27 mouse cellular contexts compared by ENCODE assay signal in the genomic region with DNA sequence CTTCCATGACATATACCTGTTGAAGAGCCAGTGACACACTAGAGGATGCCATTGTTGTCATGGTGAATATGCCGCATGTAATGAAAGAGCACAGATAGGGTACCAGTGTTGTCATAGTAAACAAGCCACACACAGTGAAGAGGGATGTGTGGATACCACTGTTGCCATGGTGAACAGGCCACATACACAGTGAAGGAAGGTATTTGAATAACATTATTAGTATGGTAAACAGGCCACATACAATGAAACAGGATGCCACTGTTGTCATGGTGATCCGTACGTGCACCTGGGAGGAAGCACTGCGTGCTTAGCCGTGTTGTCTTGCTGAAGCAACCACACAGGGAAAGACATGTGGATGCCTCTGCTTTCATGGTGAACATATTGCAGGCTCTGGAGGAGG. TPM values are rescaled to one million over a fixed set of nuclear protein-coding genes. Genes with fewer than 3 reads are reported as not detected.
A peak's percentile ranks its signal among the peaks of the same experiment; 100 is the strongest.
DNase-seq lines count a peak whose midpoint lies in the region; ATAC-seq and TF ChIP-seq lines count a peak whose summit lies in the region.
"Had no signal": no experiment of that assay in that cellular context is flagged by ENCODE, and none has a peak within 500 bp of the region (broad histone marks: within the 10 kb centered on the region; RNA-seq: fewer than 3 reads in every experiment).

No protein-coding gene starts in this region.

- no peaks in the 10 kb centered on the region for H3K36me3 ChIP-seq in forebrain, embryonic 14.5 days (ENCODE audit: control insufficient read depth, insufficient read depth, low read length)
- no peaks in the 10 kb centered on the region for H3K36me3 ChIP-seq in forebrain, embryonic 10.5 days (replicated peaks)
- H3K36me3 ChIP-seq in midbrain, embryonic 13.5 days: peaks cover 29% of the 10 kb centered on the region
- no peaks in the 10 kb centered on the region for H3K36me3 ChIP-seq in midbrain, embryonic 10.5 days
- no peaks in the 10 kb centered on the region; the same call in 1 of the 2 replicates for H3K36me3 ChIP-seq in forebrain, postnatal 0 days (ENCODE audit: insufficient read depth)
- H3K36me3 ChIP-seq: heart, embryonic 15.5 days; limb, embryonic 10.5 days; liver, embryonic 15.5 days; lung, embryonic 15.5 days; stomach, embryonic 15.5 days had no signal

- no peak overlapping the region for H3K9ac ChIP-seq in forebrain, embryonic 14.5 days (ENCODE audit: low read length)
- no peak overlapping the region for H3K9ac ChIP-seq in midbrain, embryonic 13.5 days (replicated peaks)
- H3K9ac ChIP-seq in forebrain, postnatal 0 days: no peak overlapping the region
- H3K9ac ChIP-seq: heart, embryonic 15.5 days; liver, embryonic 15.5 days; lung, embryonic 15.5 days; neural tube, embryonic 13.5 days; stomach, embryonic 15.5 days had no signal

- no peaks in the 10 kb centered on the region for H3K9me3 ChIP-seq in forebrain, embryonic 14.5 days (replicated peaks; ENCODE audit: control insufficient read depth, low read length)
- H3K9me3 ChIP-seq in forebrain, embryonic 10.5 days: no peaks in the 10 kb centered on the region
- H3K9me3 ChIP-seq in midbrain, embryonic 13.5 days: no peaks in the 10 kb centered on the region
- H3K9me3 ChIP-seq in midbrain, embryonic 10.5 days (replicated peaks): no peaks in the 10 kb centered on the region
- H3K9me3 ChIP-seq in forebrain, postnatal 0 days (ENCODE audit: low read length): no peaks in the 10 kb centered on the region
- H3K9me3 ChIP-seq: heart, embryonic 15.5 days; limb, embryonic 10.5 days; liver, embryonic 15.5 days; lung, embryonic 15.5 days; megakaryocyte, embryonic 14.5 days; neural tube, embryonic 13.5 days; stomach, embryonic 15.5 days had no signal

- DNase-seq in forebrain, embryonic 14.5 days (ENCODE audit: low spot score): peak; percentile 41
- no peak for DNase-seq in forebrain, embryonic 10.5 days (ENCODE audit: extremely low spot score, low spot score)
- DNase-seq in midbrain, embryonic 10.5 days (ENCODE audit: low spot score): no peak
- peak; percentile 45 for DNase-seq in forebrain, postnatal 0 days
- DNase-seq in cerebellum, adult 9-10 months: no peak
- no peak for DNase-seq in cerebellum, postnatal 4 days (ENCODE audit: low spot score in 2 of 2)
- DNase-seq: adrenal gland, postnatal 25 days; cerebellum, adult 11 months; cerebellum, postnatal 10 days; gastrocnemius, postnatal 36 days; heart, adult 2 months; heart, postnatal 36 days; kidney, adult 8-10 months; kidney, postnatal 10 days; liver; lung, postnatal 36 days; right cerebral cortex, postnatal 4 days; thymus, postnatal 36 days had no signal

- H3K27me3 ChIP-seq in forebrain, embryonic 14.5 days (replicated peaks; ENCODE audit: control insufficient read depth, insufficient read depth, low read length): no peaks in the 10 kb centered on the region
- H3K27me3 ChIP-seq in forebrain, embryonic 10.5 days (ENCODE audit: poor library complexity, severe bottlenecking): no peaks in the 10 kb centered on the region
- no peaks in the 10 kb centered on the region for H3K27me3 ChIP-seq in midbrain, embryonic 13.5 days
- H3K27me3 ChIP-seq in midbrain, embryonic 10.5 days (ENCODE audit: low read depth, poor library complexity, severe bottlenecking): no peaks in the 10 kb centered on the region
- H3K27me3 ChIP-seq in forebrain, postnatal 0 days (ENCODE audit: insufficient read depth, low read length): no peaks in the 10 kb centered on the region
- H3K27me3 ChIP-seq: heart, embryonic 15.5 days; liver, embryonic 15.5 days; lung, embryonic 15.5 days; neural tube, embryonic 13.5 days; stomach, embryonic 15.5 days had no signal

- H3K4me3 ChIP-seq in forebrain, embryonic 14.5 days (ENCODE audit: low read depth, low read length): no peak overlapping the region
- no peak overlapping the region for H3K4me3 ChIP-seq in forebrain, embryonic 10.5 days
- H3K4me3 ChIP-seq in midbrain, embryonic 13.5 days (replicated peaks): no peak overlapping the region
- H3K4me3 ChIP-seq in midbrain, embryonic 10.5 days: no peak overlapping the region
- H3K4me3 ChIP-seq in forebrain, postnatal 0 days (ENCODE audit: low read depth, low read length): no peak overlapping the region
- H3K4me3 ChIP-seq: heart, adult 2 months; heart, embryonic 15.5 days; limb, embryonic 10.5 days; liver, embryonic 15.5 days; lung, embryonic 15.5 days; megakaryocyte, embryonic 14.5 days; neural tube, embryonic 13.5 days; stomach, embryonic 15.5 days had no signal

- 80% methylated on average over 5 of the region's 5 CpGs for WGBS in forebrain, embryonic 14.5 days
- WGBS in forebrain, embryonic 10.5 days: 93% methylated on average over 5 of the region's 5 CpGs
- 75% methylated on average over 5 of the region's 5 CpGs for WGBS in midbrain, embryonic 13.5 days
- WGBS in midbrain, embryonic 10.5 days: 84% methylated on average over 5 of the region's 5 CpGs
- WGBS in forebrain, postnatal 0 days: 75% methylated on average over 5 of the region's 5 CpGs

- no peaks in the 10 kb centered on the region for H3K4me1 ChIP-seq in forebrain, embryonic 14.5 days (ENCODE audit: control insufficient read depth, insufficient read depth, low read length)
- H3K4me1 ChIP-seq in forebrain, embryonic 10.5 days: no peaks in the 10 kb centered on the region
- 0 out of 2 replicates have a peak, but pooled peaks cover 3% of the 10 kb centered on the region for H3K4me1 ChIP-seq in midbrain, embryonic 13.5 days (replicated peaks)
- H3K4me1 ChIP-seq in midbrain, embryonic 10.5 days: no peaks in the 10 kb centered on the region
- no peaks in the 10 kb centered on the region for H3K4me1 ChIP-seq in forebrain, postnatal 0 days (ENCODE audit: insufficient read depth)
- H3K4me1 ChIP-seq: heart, embryonic 15.5 days; limb, embryonic 10.5 days; liver, embryonic 15.5 days; lung, embryonic 15.5 days; megakaryocyte, embryonic 14.5 days; neural tube, embryonic 13.5 days; stomach, embryonic 15.5 days had no signal

- TF ChIP-seq CTCF in forebrain, postnatal 0 days (IDR thresholded peaks at IDR 0.05; ENCODE audit: low read depth): no peak

- H3K27ac ChIP-seq in forebrain, embryonic 14.5 days (ENCODE audit: low read depth, low read length): no peak overlapping the region
- H3K27ac ChIP-seq in forebrain, embryonic 10.5 days: no peak overlapping the region
- no peak overlapping the region; the same call in 1 of the 2 replicates for H3K27ac ChIP-seq in midbrain, embryonic 13.5 days
- no peak overlapping the region for H3K27ac ChIP-seq in midbrain, embryonic 10.5 days (replicated peaks)
- H3K27ac ChIP-seq in forebrain, postnatal 0 days (ENCODE audit: low read depth, low read length): no peak overlapping the region
- H3K27ac ChIP-seq: heart, adult 2 months; heart, embryonic 15.5 days; limb, embryonic 10.5 days; liver, embryonic 15.5 days; lung, embryonic 15.5 days; neural tube, embryonic 13.5 days; stomach, embryonic 15.5 days had no signal

- no peak overlapping the region for H3K4me2 ChIP-seq in forebrain, embryonic 14.5 days (ENCODE audit: low read length)
- no peak overlapping the region for H3K4me2 ChIP-seq in midbrain, embryonic 13.5 days (replicated peaks)
- no peak overlapping the region for H3K4me2 ChIP-seq in forebrain, postnatal 0 days (ENCODE audit: low read depth)
- H3K4me2 ChIP-seq: heart, embryonic 15.5 days; liver, embryonic 15.5 days; lung, embryonic 15.5 days; neural tube, embryonic 13.5 days; stomach, embryonic 15.5 days had no signal

- peak; percentile 60; the same call in 1 of the 2 replicates for ATAC-seq in forebrain, embryonic 14.5 days
- ATAC-seq in midbrain, embryonic 13.5 days: peak; percentile 68
- peak; percentile 87 for ATAC-seq in forebrain, postnatal 0 days
- ATAC-seq: CD4-positive, CD25-positive, alpha-beta regulatory T cell, adult 4 months had no signal

RNA-seq across cellular contexts. Expression of gene Kndc1, which starts 23.5 kb away (rescaled TPM):
- 7.0 and 8.7 TPM in 2 replicates for polyA plus RNA-seq in forebrain, embryonic 14.5 days (2014; fragmentation: Nextera tagmentation; extraction: Ambion mirVana)
- 0.26 and 0.33 TPM in 2 replicates for polyA plus RNA-seq in forebrain, embryonic 10.5 days (2016; fragmentation: Nextera tagmentation; extraction: Ambion mirVana)
- 6.0 and 7.2 TPM in 2 replicates for polyA plus RNA-seq in midbrain, embryonic 13.5 days (2015; fragmentation: Nextera tagmentation; extraction: Ambion mirVana)
- polyA plus RNA-seq in midbrain, embryonic 10.5 days (2016; fragmentation: Nextera tagmentation; extraction: Ambion mirVana): 0.31 and 0.35 TPM in 2 replicates
- 28.9 and 48.4 TPM in 2 replicates for total RNA-seq in forebrain, postnatal 0 days (2014; rRNA removed)
- 7.1 and 10.0 TPM in 2 replicates for polyA plus RNA-seq in forebrain, postnatal 0 days (2015; fragmentation: Nextera tagmentation; extraction: Ambion mirVana)
- total RNA-seq: gastrocnemius, postnatal 36 days; heart, adult 2 months; heart, postnatal 36 days had no signal
- polyA plus RNA-seq: limb, embryonic 10.5 days; liver, embryonic 15.5 days had no signal

RNA-seq across cellular contexts. Expression of gene Adgra1, which starts 37.0 kb away (rescaled TPM):
- 7.4 and 8.1 TPM in 2 replicates for polyA plus RNA-seq in forebrain, embryonic 14.5 days (2014; fragmentation: Nextera tagmentation; extraction: Ambion mirVana)
- polyA plus RNA-seq in forebrain, embryonic 10.5 days (2016; fragmentation: Nextera tagmentation; extraction: Ambion mirVana): 1.1 and 1.8 TPM in 2 replicates
- polyA plus RNA-seq in midbrain, embryonic 13.5 days (2015; fragmentation: Nextera tagmentation; extraction: Ambion mirVana): 33.4 and 38.8 TPM in 2 replicates
- 9.1 and 17.1 TPM in 2 replicates for polyA plus RNA-seq in midbrain, embryonic 10.5 days (2016; fragmentation: Nextera tagmentation; extraction: Ambion mirVana)
- total RNA-seq in forebrain, postnatal 0 days (2014; rRNA removed): 12.2 and 17.1 TPM in 2 replicates
- 18.0 and 39.3 TPM in 2 replicates for polyA plus RNA-seq in forebrain, postnatal 0 days (2015; fragmentation: Nextera tagmentation; extraction: Ambion mirVana)
- total RNA-seq: heart, postnatal 36 days had no signal
- polyA plus RNA-seq: CD4-positive, CD25-positive, alpha-beta regulatory T cell, adult 4 months; heart, embryonic 15.5 days; limb, embryonic 10.5 days; liver, embryonic 15.5 days; lung, embryonic 15.5 days had no signal

Comparison
In these comparisons a context has a peak if more than half of its experiments do, and no peak if none do; other contexts are left out.
1. DNase-seq: peak in forebrain, embryonic 14.5 days (single experiment) and forebrain, postnatal 0 days (single experiment); none in forebrain, embryonic 10.5 days (single experiment), midbrain, embryonic 10.5 days (single experiment), cerebellum, adult 9-10 months (single experiment) and cerebellum, postnatal 4 days (0 of 2).
2. Peak in every context shown above with its lines, with median percentiles within 50 percentile points of each other: ATAC-seq.